Mouse (Mus musculus) NIH3T3 (cell line): Measurements from ENCODE around the gene Ubfd1.

Source experiments
- DNase-seq: peaks from one replicate; pipeline ENCODE4 v3.0.0-alpha.2; 2012; ENCODE audit warnings: low read depth

Ubfd1 gene

DNA sequence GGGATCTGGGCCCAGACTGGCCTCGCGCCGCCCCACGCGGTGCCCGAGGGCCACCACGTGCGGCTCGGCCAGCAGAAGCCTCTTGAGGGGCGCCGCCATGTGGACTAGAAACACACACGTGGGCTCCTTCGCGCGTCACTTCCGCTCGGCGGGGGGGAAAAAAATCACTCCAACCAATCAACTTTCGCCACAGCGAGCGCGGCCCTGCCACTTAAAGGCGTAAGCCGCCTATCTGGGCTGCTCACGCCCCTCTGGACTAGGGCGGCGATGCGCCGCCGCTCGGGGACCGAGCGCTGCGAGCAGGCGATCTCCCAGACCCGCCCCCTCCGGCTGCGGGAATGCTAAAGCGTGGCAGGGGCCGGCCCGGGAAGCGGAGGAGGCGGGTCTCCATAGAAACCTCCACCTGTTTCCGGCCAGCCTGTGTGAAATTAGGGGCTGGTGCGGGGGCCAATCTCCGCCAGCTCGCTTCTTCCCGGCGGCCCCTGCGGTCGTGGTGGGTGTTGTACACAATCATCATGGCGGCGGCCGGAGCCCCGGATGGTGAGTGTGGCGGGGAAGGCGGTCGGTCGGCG is at the start of gene Ubfd1, which contains the start of gene Ears2:
Gene Ubfd1 (plus strand): TSS at position 231 of the 572 bp plus-strand sequence.
Gene Ears2 (minus strand): TSS at position 319 of the 572 bp plus-strand sequence.
- DNase-seq: peak; percentile 96

DNA sequence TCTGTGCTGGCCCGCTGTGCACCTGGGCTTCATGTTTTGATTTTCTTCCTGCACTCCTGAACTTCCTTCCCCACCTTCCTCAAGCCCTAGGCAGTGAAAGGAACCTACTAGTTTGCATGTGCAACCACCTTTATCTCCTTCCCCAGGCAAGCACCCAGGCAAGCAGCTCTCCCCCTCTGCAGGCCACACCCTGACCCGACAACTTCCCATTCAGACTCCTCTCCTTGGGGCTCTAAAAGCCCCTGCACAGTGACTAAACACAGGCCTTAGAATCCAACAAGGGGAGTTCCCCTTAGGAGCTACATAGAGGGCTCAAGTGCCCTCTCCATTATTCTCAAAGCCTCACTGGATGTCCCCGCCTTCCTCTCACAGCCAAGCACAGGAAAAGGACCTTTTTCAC is 48.7 kb upstream of the Ubfd1 start:
- DNase-seq: no peak

- no peak for DNase-seq
Measured at GRCm38 (mm10) chr7:122018978-122019377, 48.0 kb upstream of the Ubfd1 start.

GRCm38 (mm10) chr7:122020273-122020666 is 46.7 kb upstream of the Ubfd1 start:
- DNase-seq: no peak

- peak; percentile 92 for DNase-seq
Measured at GRCm38 (mm10) chr7:122020667-122021354, 46.2 kb upstream of the Ubfd1 start, which contains the start of gene Gga2. Gene Gga2 (minus strand): TSS chr7:122021222.

DNA sequence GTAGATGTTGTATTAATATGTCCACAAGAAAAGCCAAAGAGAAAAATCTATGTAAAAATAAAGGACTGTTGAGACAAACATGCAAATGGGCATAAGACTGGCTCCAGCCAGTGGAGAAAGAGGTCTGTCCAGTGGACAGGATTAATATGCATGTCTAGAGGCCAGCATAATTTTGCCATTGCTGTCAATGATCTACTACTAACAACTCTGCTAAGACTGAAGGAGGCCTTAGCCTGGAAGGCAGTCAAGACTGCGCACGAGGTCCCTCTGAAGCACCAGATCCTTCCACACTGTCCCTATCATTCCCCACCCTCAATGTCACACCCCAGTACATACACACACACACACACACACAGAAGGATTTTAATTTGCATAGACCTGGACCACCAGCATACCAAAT is 44.8 kb upstream of the Ubfd1 start:
- no peak for DNase-seq

- no peak for DNase-seq
Measured at GRCm38 (mm10) chr7:122033371-122033770, 33.6 kb upstream of the Ubfd1 start.

DNA sequence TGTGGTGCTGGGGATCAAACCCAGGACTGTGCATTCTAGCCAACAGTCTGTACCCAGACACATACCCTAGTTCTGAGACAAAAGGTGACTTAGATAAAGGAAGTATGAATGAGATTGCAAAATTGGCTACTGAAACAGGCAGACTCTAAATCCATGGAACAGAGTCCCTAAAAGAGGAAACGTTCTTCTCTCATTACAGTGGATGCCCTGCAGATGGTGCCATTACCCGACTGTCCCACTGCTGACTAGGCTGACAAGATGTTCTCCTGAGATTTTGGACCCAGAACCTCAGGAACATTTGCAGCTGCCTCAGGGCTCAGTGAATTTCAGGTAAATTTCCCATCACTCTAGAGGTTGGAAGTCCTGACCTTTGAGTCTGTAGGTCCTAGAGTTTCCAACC is 32.6 kb upstream of the Ubfd1 start:
- no peak for DNase-seq

- no peak for DNase-seq
Measured at GRCm38 (mm10) chr7:122044106-122044505, 22.9 kb upstream of the Ubfd1 start.

GRCm38 (mm10) chr7:122045181-122045634 is 21.8 kb upstream of the Ubfd1 start:
- no peak for DNase-seq

- DNase-seq: no peak
Measured at GRCm38 (mm10) chr7:122045711-122046110, 21.3 kb upstream of the Ubfd1 start.

GRCm38 (mm10) chr7:122046813-122047212 is 20.2 kb upstream of the Ubfd1 start:
- no peak for DNase-seq

GRCm38 (mm10) chr7:122048191-122048590 is 18.8 kb upstream of the Ubfd1 start:
- DNase-seq: no peak

GRCm38 (mm10) chr7:122050834-122051233 is 16.1 kb upstream of the Ubfd1 start:
- no peak for DNase-seq

DNA sequence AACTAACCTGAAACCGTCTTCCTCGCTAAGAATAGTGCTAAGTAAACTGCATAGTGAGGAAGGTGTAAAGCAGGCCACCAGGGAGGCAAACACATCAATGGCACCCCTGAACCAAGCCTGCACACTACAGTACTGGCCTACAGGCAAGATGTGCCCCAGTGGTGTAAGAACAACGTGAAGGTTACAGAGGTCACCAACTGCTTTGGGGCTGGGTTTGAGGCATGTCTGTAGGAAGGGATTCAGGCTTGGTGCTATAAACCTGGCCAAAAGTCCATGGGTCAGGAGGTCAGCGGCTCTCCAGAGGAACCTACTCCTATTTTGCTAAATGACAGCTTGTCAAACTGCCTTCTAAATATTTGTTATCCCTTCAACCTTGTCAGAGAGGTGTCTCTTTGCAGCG is 10.3 kb upstream of the Ubfd1 start:
- no peak for DNase-seq

DNA sequence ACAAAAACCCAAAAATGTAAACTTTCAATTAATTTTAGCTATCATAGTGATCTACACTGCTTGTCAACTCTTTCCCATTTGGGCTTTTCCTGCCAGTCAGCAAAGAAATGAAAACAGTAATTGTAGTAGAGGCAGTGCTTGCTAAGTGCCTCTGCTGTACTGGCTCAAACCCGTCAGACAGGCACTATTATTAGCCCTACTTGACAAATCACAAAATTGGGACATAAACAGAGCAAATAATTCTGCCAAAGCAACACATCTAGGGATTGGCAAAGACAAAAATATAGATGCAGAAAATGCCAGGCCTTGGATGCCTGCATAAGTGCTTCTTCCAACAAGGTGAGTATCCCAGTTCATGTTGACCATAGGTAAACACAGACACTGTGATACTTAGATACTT is 1.3 kb upstream of the Ubfd1 start:
- no peak for DNase-seq

DNA sequence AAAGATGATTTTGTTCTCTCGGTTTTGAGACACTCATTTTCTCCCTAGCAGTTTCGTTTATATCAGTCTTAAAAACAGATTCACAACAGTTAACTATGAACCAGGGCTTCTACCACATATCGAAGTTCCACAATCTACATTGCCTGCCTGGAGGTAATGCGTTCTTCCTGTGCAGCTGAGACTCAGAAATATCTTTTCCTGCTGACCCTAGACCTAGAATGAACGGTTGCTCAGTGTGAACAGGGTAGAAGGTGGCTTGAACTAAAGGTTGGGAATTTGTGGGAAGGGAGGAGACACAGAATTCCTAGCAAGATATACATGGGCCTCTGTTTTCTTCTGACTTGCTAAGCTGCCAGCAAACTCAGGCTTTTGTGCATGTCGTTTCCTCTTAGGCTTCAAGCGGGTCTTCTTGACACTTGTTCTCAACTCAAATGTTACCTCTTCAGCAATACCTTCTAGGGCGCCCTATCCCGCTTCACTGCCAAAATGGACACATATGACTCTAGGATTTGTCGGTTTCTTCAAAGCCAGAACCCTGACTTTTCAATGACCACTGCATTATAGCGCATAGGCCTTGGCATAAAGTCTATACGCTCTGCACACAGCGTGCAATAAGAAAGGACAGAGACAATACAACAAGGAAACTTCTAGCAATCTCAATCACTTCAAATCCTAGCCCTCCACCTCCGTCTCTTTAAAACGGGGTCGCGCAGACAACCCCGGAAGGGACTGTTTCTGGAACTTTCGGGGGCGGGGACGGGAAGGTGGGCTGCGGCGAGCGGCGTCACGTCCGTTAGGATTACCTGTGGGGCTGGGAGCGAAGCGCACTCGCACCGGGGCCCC is 652 bp upstream of the Ubfd1 start:
- DNase-seq: no peak

GRCm38 (mm10) chr7:122067517-122068381 is 774 bp downstream of the Ubfd1 start:
- peak; percentile 49 for DNase-seq

- DNase-seq: no peak
Measured at GRCm38 (mm10) chr7:122074374-122074773, 7.4 kb downstream of the Ubfd1 start.

DNA sequence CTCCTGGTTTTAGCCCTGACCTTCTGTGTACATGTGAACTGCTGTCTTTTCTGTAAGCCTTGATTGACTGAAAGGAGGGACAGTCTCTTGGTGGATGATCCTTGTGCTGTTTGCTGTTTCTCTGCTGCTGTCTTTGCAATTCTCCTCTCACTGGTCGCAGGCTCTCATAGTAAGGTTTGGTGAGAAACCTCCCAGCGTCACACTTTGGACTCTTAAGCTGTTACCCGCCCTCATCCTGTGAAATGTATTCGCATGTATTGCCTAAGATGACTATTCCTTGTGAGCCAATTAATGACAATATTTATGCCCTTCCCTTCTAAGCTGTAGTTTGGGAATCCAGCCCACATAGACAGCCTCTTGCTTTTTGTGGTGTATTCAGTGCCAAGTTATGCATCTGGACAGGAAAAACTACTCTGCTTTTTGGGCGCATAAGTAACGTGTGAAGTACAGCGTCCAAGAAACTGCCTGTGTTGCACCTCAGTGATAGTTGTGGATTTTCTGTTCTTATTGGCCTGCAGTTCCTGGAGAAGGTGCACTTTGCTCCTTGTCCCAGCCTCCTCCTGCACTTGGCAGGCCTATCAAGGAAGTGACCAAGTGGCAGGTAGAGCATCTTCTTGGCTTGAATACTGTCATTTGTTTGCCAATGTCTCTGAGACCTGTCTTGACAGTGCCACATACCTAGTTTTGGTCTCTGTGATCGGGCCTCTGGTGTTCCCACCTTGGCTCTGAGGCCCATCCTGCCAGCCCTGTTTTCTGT is 13.0 kb downstream of the Ubfd1 start:
- DNase-seq: no peak

DNA sequence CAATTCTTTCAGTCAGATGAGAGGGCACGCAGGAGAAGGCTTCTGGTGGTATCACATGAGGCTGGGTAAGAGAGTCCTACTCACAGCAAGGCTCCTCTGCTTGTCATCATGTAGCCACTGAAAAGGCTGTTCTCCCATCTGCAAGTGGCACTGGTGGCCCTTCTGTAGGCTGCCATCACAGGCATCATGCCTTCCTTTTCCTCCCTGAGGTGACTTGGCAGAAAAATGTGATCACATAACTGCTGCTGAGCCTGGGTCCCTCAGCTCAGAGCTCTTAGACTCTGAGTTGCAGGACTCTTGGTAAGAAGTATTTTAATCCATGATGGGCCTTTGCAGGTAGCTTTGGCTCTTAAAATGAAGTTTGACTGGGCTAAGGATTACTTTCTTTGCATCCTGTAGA is 14.1 kb downstream of the Ubfd1 start:
- no peak for DNase-seq
